Mouse (Mus musculus): ENCODE measurements around the gene Orc5.

DNA sequence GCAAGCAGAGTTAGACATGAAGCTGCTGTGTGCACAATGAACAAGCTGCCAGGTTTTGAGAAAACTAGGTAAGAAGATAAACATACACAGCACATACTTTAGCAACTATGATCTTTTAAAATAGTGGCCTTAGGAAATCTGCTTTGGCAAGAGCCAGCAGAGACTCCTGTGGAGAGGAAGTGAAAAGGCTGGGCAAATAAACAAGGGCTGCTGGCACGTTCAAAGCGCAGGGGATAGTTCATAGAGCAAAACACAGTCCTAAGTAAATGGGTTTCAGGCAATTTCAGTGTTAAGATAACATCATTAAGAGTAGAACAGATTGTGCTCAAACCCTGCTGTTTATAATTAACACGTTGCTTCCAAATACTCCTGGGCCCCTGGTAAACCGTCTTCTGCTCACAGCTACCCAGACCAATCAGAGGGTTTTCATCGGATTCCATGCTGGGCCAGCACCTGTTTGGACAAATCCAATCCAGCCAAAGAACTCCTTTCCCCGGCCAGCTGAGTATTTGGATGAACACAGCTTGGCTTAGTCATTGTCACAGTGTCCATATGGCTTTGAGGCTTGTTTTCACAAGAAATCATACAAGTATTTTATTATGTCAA, 63.5 kb downstream of the Orc5 start:
- no peak for TF ChIP-seq CTCF (IDR thresholded peaks at IDR 0.05 in 2 of 3, conservative IDR thresholded peaks at IDR 0.05 in 1 of 3; ENCODE audit: control insufficient read depth in 1 of 3, insufficient read depth in 1 of 3, low read depth in 2 of 3, low read length in 3 of 3, poor library complexity in 1 of 3, severe bottlenecking in 1 of 3)
- no peak for TF ChIP-seq POLR2AphosphoS2 (IDR thresholded peaks at IDR 0.05; ENCODE audit: low read length)
- TF ChIP-seq MXI1 (IDR thresholded peaks at IDR 0.05; ENCODE audit: low read depth, low read length): no peak
- TF ChIP-seq GATA1 (IDR thresholded peaks at IDR 0.05; ENCODE audit: low read depth, low read length): no peak
